Mouse (Mus musculus): ENCODE data around the gene Gm11444. TPM values are rescaled to one million over a fixed set of nuclear protein-coding genes. Genes with fewer than 3 reads are reported as not detected.

The Gm11444 gene
- total and polyA plus RNA-seq, 3 experiments, result not detected

- H3K4me1 ChIP-seq (ENCODE audit: control insufficient read depth in 1 of 2, insufficient read depth in 2 of 2), result peaks cover 20 to 37% of the 10 kb centered on the region in 2 experiments
- peaks cover 2% of the 10 kb centered on the region for H3K27me3 ChIP-seq (replicated peaks)
- no peak overlapping the region for H3K4me2 ChIP-seq (ENCODE audit: insufficient read depth, low read depth, poor library complexity, severe bottlenecking)
- H3K9ac ChIP-seq (ENCODE audit: insufficient read depth, low read depth), result no peak overlapping the region
- no peaks in the 10 kb centered on the region for H3K36me3 ChIP-seq (replicated peaks in 1 of 2; ENCODE audit: control insufficient read depth in 1 of 2, insufficient read depth in 1 of 2, low read length in 1 of 2)
- no peak overlapping the region for H3K27ac ChIP-seq (ENCODE audit: insufficient read depth, low read depth)
- TF ChIP-seq RAD21 (IDR thresholded peaks at IDR 0.05; ENCODE audit: low read depth, low read length), result no peak
- TF ChIP-seq UBTF (IDR thresholded peaks at IDR 0.05; ENCODE audit: low read depth, low read length), result no peak
- H3K9me3 ChIP-seq (replicated peaks; ENCODE audit: low read length), result no peaks in the 10 kb centered on the region
- dilution Hi-C loops (cut with MboI; ENCODE audit: extremely low pct_ligation_motif_present, extremely low pct_unique_long_range_greater_than_20kb, low sequenced_read_pairs), result no loop called here
- in situ Hi-C loops (cut with MboI; ENCODE audit: low pct_ligation_motif_present, low pct_unique_long_range_greater_than_20kb, low sequenced_read_pairs), result no loop called here
- H3K79me2 ChIP-seq (replicated peaks; ENCODE audit: control insufficient read depth, extremely low read depth, insufficient read depth, poor library complexity, severe bottlenecking), result no peaks in the 10 kb centered on the region
- no peak for DNase-seq (ENCODE audit: extremely low read depth)
- no peak overlapping the region for H3K4me3 ChIP-seq (replicated peaks in 1 of 3; ENCODE audit: low read depth in 2 of 3, low read length in 2 of 3, poor library complexity in 1 of 3)
Measured at GRCm38 (mm10) chr11:85894731-85895545, 44.8 kb upstream of the Gm11444 start.

GRCm38 (mm10) chr11:85894136-85894530 lies 44.0 kb upstream of the Gm11444 start:
- Histone ChIP-seq H3K4me1 (ENCODE audit: control insufficient read depth in 1 of 2, insufficient read depth in 2 of 2) (peaks cover 20 to 37% of the 10 kb centered on the region in 2 experiments), H3K27me3 (replicated peaks) (no peaks in the 10 kb centered on the region), H3K9me3 (replicated peaks; ENCODE audit: low read length) (no peaks in the 10 kb centered on the region), H3K36me3 (replicated peaks in 1 of 2; ENCODE audit: control insufficient read depth in 1 of 2, insufficient read depth in 1 of 2, low read length in 1 of 2) (no peaks in the 10 kb centered on the region), H3K9ac (ENCODE audit: insufficient read depth, low read depth) (no peak overlapping the region), H3K4me3 (replicated peaks in 1 of 3; ENCODE audit: low read depth in 2 of 3, low read length in 2 of 3, poor library complexity in 1 of 3) (no peak overlapping the region), H3K27ac (ENCODE audit: insufficient read depth, low read depth) (no peak overlapping the region), H3K79me2 (replicated peaks; ENCODE audit: control insufficient read depth, extremely low read depth, insufficient read depth, poor library complexity, severe bottlenecking) (no peaks in the 10 kb centered on the region), H3K4me2 (ENCODE audit: insufficient read depth, low read depth, poor library complexity, severe bottlenecking) (no peak overlapping the region)
- in situ Hi-C loops (cut with MboI; ENCODE audit: low pct_ligation_motif_present, low pct_unique_long_range_greater_than_20kb, low sequenced_read_pairs) (no loop called here), dilution Hi-C loops (cut with MboI; ENCODE audit: extremely low pct_ligation_motif_present, extremely low pct_unique_long_range_greater_than_20kb, low sequenced_read_pairs) (no loop called here)
- DNase-seq (ENCODE audit: extremely low read depth), result no peak
- no peak for TF ChIP-seq USF2 (conservative IDR thresholded peaks at IDR 0.05; ENCODE audit: low read depth, low read length)
- TF ChIP-seq SMC3 (IDR thresholded peaks at IDR 0.05; ENCODE audit: low read depth, low read length), result no peak
- no peak for TF ChIP-seq KAT2A (IDR thresholded peaks at IDR 0.05; ENCODE audit: insufficient replicate concordance, low read length)
- TF ChIP-seq RCOR1 (conservative IDR thresholded peaks at IDR 0.05; ENCODE audit: low read depth, low read length), result no peak
- no peak for TF ChIP-seq POLR2AphosphoS2 (IDR thresholded peaks at IDR 0.05; ENCODE audit: low read depth, low read length)
- no peak for TF ChIP-seq TCF12 (IDR thresholded peaks at IDR 0.05; ENCODE audit: low read depth, low read length)
- no peak for TF ChIP-seq ZC3H11A (IDR thresholded peaks at IDR 0.05; ENCODE audit: low read depth, low read length)
- no peak for TF ChIP-seq POLR2A (IDR thresholded peaks at IDR 0.05; ENCODE audit: low read depth, low read length)
- TF ChIP-seq MXI1 (IDR thresholded peaks at IDR 0.05; ENCODE audit: low read depth, low read length), result no peak
- TF ChIP-seq ZMIZ1 (IDR thresholded peaks at IDR 0.05; ENCODE audit: low read depth, low read length), result no peak
- TF ChIP-seq RAD21 (IDR thresholded peaks at IDR 0.05; ENCODE audit: low read depth, low read length), result no peak
- TF ChIP-seq MAX (IDR thresholded peaks at IDR 0.05; ENCODE audit: low read length), result no peak
- TF ChIP-seq CHD1 (IDR thresholded peaks at IDR 0.05; ENCODE audit: low read depth, low read length), result no peak
- TF ChIP-seq TBP (conservative IDR thresholded peaks at IDR 0.05; ENCODE audit: low read depth, low read length), result no peak
- no peak for TF ChIP-seq JUND (conservative IDR thresholded peaks at IDR 0.05; ENCODE audit: low read depth, low read length)

All from CH12.LX (cell line).